Mouse (Mus musculus): ENCODE measurements around the gene Nuak2. TPM values are rescaled to one million over a fixed set of nuclear protein-coding genes. Genes with fewer than 3 reads are reported as not detected.
"Not testable (repeated sequence)": the region's sequence is repeated elsewhere in the genome, so short reads cannot be mapped to it uniquely, and the experiment has no call there.

The Nuak2 gene
- 22.3 and 38.0 TPM in 2 replicates for polyA plus RNA-seq (2014; fragmentation: Nextera tagmentation; extraction: Ambion mirVana)

DNA sequence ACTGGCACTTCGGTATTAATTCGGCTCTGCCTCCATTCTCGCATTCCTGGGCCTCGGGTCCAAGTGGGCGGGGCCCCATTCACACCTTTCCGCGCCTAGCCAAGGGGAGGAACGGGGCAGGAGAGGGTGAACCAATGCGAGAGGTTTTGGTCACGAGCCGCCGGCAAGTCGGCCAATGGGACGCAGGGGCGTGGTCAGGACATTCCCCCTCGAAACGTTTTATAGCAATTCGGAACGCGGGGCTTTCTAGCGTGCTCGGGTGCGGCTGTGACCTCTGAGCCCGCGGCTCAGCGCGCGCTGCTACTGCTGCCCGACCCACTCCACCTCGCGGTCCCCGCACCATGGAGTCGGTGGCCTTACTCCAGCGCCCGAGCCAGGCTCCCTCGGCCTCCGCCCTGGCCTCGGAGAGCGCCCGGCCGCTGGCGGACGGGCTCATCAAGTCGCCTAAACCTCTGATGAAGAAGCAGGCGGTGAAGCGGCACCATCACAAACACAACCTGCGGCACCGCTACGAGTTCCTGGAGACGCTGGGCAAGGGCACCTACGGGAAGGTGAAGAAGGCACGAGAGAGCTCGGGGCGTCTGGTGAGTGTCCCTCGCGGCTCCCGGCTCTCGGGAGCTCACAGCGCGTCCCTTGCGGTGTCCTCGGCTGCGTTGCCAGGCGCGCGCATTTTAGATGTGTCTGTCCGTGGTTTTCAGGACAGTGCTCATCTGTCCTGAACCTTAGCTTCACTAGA is at the start of gene Nuak2:
Nuak2 (plus strand) TSS at position 238 of the 736 bp plus-strand sequence.
- whole genome bisulfite sequencing: under 1% methylated on average over 67 of the region's 67 CpGs

DNA sequence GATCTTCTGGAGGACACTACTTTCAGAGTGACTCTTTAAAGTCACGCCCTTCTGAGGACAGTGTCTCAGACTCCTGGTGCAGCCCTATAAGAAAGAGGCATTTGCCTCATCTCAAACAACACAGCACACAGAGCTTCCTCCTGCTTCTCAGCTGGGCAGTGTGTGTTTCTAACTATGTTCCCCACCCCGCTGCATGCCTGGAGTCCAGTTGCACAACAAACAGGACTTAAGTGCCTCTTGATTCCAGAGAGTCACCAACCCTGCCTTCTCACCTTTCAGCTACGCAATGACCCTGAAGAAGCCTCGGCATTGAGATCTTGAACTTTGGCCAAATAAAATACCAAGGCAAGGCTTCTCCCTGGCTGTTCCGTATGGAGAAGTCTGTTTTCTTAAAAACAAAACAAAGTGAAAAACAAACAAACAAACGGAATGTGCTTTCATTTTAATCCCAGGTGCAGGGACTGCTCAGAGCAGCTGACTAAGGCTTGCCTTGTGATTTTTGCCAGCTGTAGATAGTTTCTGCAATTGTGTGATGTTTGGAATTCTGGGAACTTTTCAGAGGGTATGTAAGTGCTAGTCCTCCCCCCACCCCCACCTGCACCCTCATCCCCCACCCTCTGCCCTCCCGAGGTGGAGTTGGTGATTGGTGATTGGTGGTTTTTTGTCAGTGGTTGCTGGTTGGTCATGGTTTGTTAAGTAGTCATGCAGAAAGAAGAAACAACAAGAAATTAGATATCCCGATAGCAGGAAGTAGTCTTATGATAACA is 49.0 kb upstream of the Nuak2 start:
- H3K27me3 ChIP-seq (ENCODE audit: control insufficient read depth, insufficient read depth, low read length): no peaks in the 10 kb centered on the region
- ATAC-seq (ENCODE audit: low FRiP score, low TSS enrichment) (no peak), DNase-seq (no peak)
- H3K4me3 ChIP-seq (replicated peaks; ENCODE audit: low read depth, low read length): no peak overlapping the region
- H3K4me1 ChIP-seq (ENCODE audit: control insufficient read depth, insufficient read depth, low read length): peaks cover 8% of the 10 kb centered on the region
- H3K9me3 ChIP-seq (ENCODE audit: control insufficient read depth, low read length): no peaks in the 10 kb centered on the region
- H3K4me2 ChIP-seq (ENCODE audit: low read length): no peak overlapping the region
- H3K27ac ChIP-seq (replicated peaks; ENCODE audit: low read depth, low read length): no peak overlapping the region
- no peaks in the 10 kb centered on the region for H3K36me3 ChIP-seq (ENCODE audit: control insufficient read depth, insufficient read depth, low read length)
- no peak overlapping the region for H3K9ac ChIP-seq (replicated peaks; ENCODE audit: low read length)
- WGBS: 74% methylated on average over 8 of the region's 8 CpGs

More for the DNA sequence above, at the start of gene Nuak2:
- peak within 1 kb of the TSS; percentile 95 for H3K27ac ChIP-seq (replicated peaks; ENCODE audit: low read depth, low read length)
- H3K36me3 ChIP-seq (ENCODE audit: control insufficient read depth, insufficient read depth, low read length): no peaks in the 10 kb centered on the region
- H3K4me2 ChIP-seq (ENCODE audit: low read length): peak within 1 kb of the TSS; percentile 81
- H3K9ac ChIP-seq (replicated peaks; ENCODE audit: low read length): peak within 1 kb of the TSS; percentile 75
- ATAC-seq (ENCODE audit: low FRiP score, low TSS enrichment) (peak; percentile 86), DNase-seq (peak; percentile 95)
- no peaks in the 10 kb centered on the region for H3K27me3 ChIP-seq (ENCODE audit: control insufficient read depth, insufficient read depth, low read length)
- H3K4me3 ChIP-seq (replicated peaks; ENCODE audit: low read depth, low read length): peak within 1 kb of the TSS; percentile 83
- H3K4me1 ChIP-seq (ENCODE audit: control insufficient read depth, insufficient read depth, low read length): peaks cover 48% of the 10 kb centered on the region
- no peaks in the 10 kb centered on the region for H3K9me3 ChIP-seq (ENCODE audit: control insufficient read depth, low read length)

DNA sequence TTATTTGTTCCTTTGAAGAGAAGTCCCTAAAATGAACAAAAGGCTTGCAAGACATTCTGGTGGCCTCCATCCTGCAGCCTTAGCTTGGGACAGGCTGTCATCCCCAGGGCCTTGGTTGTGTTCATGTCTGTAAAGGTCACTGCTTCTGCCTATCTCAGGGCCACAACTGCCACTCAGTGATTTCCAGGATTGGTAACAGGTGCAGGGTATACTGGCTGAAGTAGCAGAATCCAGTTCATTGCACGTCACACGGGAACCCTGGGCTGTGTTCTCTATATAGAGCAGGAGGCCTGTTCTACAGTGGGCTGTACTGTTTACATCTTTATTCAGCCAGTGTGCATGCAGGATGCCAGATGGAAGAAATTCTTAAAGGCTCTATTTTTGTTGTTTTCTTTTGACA is 48.0 kb upstream of the Nuak2 start:
- no peak overlapping the region for H3K4me3 ChIP-seq (replicated peaks; ENCODE audit: low read depth, low read length)
- H3K4me1 ChIP-seq (ENCODE audit: control insufficient read depth, insufficient read depth, low read length): peaks cover 8% of the 10 kb centered on the region
- no peak for DNase-seq
- H3K27me3 ChIP-seq (ENCODE audit: control insufficient read depth, insufficient read depth, low read length): no peaks in the 10 kb centered on the region
- ATAC-seq (ENCODE audit: low FRiP score, low TSS enrichment): no peak
- H3K9ac ChIP-seq (replicated peaks; ENCODE audit: low read length): no peak overlapping the region
- H3K36me3 ChIP-seq (ENCODE audit: control insufficient read depth, insufficient read depth, low read length): no peaks in the 10 kb centered on the region
- 72% methylated on average over 2 of the region's 2 CpGs for WGBS
- no peaks in the 10 kb centered on the region for H3K9me3 ChIP-seq (ENCODE audit: control insufficient read depth, low read length)
- H3K4me2 ChIP-seq (ENCODE audit: low read length): no peak overlapping the region
- H3K27ac ChIP-seq (replicated peaks; ENCODE audit: low read depth, low read length): no peak overlapping the region

DNA sequence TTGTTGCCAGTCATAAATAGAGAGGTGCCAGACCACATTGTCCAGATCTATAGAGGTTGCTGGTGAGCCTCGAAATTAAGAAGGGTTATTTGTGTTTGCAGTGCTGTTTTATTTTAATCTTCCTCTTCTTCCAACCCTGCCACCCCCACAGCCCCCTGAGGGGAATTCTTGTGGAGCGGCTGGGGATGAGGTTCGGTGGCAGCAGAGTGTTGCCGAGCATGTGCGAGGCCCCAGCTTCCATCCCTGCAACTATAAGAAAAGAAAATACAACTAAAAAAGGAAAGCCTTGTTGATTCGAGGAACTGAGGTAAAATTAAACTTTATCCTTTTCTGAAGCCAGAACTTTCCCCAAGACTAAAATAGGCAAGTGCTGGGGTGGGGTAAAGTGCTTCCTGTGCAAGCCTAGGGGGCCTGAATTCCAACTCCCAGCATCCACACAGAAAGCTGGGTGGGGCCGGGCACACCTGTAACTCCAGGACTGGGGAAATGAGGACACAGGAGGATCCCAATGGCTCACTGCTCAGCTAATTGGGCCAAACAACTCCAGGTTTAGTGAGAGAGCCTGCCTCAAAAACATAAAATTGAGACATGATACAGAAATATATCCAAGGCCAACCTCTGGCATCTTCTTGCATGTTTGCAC is 47.4 kb upstream of the Nuak2 start:
- no peak for DNase-seq

DNA sequence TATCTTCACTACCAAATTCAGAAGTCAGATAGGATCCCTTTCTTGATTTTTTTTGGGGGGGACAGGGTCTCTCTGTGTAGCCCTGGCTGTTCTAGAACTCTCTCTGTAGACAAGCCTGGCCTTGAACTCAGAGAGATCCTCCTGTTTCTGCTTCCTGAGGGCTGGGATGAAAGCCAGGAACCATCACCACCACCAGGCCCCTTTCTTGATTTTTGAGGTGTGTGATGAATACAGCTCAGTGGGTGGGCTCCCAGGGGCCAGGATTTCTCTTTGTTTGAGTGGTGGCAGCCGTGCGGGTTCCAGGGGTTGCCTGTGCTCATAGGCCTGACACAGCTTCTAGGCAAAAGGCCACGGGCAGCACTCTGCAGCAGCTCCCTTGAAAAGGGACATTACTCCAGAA is 44.7 kb upstream of the Nuak2 start:
- H3K36me3 ChIP-seq (ENCODE audit: control insufficient read depth, insufficient read depth, low read length): no peaks in the 10 kb centered on the region
- H3K9me3 ChIP-seq (ENCODE audit: control insufficient read depth, low read length): no peaks in the 10 kb centered on the region
- no peak for DNase-seq
- no peak overlapping the region for H3K9ac ChIP-seq (replicated peaks; ENCODE audit: low read length)
- WGBS: 48% methylated on average over 3 of the region's 3 CpGs
- no peak overlapping the region for H3K27ac ChIP-seq (replicated peaks; ENCODE audit: low read depth, low read length)
- no peaks in the 10 kb centered on the region for H3K27me3 ChIP-seq (ENCODE audit: control insufficient read depth, insufficient read depth, low read length)
- no peak overlapping the region for H3K4me2 ChIP-seq (ENCODE audit: low read length)
- H3K4me1 ChIP-seq (ENCODE audit: control insufficient read depth, insufficient read depth, low read length): peaks cover 8% of the 10 kb centered on the region
- no peak for ATAC-seq (ENCODE audit: low FRiP score, low TSS enrichment)
- no peak overlapping the region for H3K4me3 ChIP-seq (replicated peaks; ENCODE audit: low read depth, low read length)

More for the DNA sequence above, 47.4 kb upstream of the Nuak2 start:
- Histone ChIP-seq H3K27ac (replicated peaks; ENCODE audit: low read depth, low read length) (no peak overlapping the region), H3K27me3 (ENCODE audit: control insufficient read depth, insufficient read depth, low read length) (no peaks in the 10 kb centered on the region), H3K4me1 (ENCODE audit: control insufficient read depth, insufficient read depth, low read length) (peaks cover 8% of the 10 kb centered on the region), H3K9ac (replicated peaks; ENCODE audit: low read length) (no peak overlapping the region), H3K4me3 (replicated peaks; ENCODE audit: low read depth, low read length) (no peak overlapping the region), H3K4me2 (ENCODE audit: low read length) (no peak overlapping the region), H3K9me3 (ENCODE audit: control insufficient read depth, low read length) (no peaks in the 10 kb centered on the region), H3K36me3 (ENCODE audit: control insufficient read depth, insufficient read depth, low read length) (no peaks in the 10 kb centered on the region)
- no peak for ATAC-seq (ENCODE audit: low FRiP score, low TSS enrichment)
- 63% methylated on average over 7 of the region's 7 CpGs for WGBS

DNA sequence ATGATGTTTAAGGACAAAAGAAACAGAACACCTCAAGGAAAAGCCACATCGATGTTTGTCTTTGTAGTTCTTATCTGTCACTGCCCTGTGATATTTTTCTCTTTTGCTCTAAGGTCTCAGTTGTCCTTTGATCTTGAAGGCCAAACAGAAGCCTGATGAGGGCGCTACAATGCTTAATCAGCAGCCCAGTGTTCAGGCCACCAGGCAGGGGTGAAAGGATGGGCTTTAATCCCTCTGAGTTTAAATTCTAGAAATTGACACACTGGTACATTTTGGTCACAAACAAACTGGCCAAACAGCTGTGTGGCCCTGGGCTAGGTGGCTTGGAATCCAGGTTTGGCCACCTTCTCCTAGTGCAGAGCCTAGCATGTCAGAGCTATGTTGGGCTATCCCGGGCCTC is 39.2 kb upstream of the Nuak2 start:
- DNase-seq (no peak), ATAC-seq (ENCODE audit: low FRiP score, low TSS enrichment) (no peak)
- 78% methylated on average over 3 of the region's 3 CpGs for WGBS

DNA sequence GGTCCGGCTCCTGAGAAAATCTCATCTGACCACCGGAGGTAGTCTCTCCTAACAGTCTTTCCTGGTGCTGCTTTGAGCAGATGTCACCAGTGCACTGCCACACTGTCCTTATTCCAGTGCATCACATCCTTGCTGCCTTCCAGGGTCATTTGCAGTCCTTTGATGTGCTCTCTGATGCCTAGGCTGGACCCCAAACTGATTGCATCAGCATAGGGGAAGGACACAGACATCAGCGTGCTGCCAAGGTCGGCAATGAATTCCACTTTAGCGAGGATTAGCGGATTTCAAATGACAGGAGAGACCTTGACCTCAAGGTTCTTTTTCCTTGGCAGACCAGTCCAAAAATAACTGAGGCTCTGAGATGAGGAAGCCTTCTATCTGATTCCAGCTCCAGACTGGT is 38.8 kb upstream of the Nuak2 start:
- Histone ChIP-seq H3K36me3 (ENCODE audit: control insufficient read depth, insufficient read depth, low read length) (no peaks in the 10 kb centered on the region), H3K27ac (replicated peaks; ENCODE audit: low read depth, low read length) (no peak overlapping the region), H3K27me3 (ENCODE audit: control insufficient read depth, insufficient read depth, low read length) (no peaks in the 10 kb centered on the region), H3K9ac (replicated peaks; ENCODE audit: low read length) (no peak overlapping the region), H3K4me2 (ENCODE audit: low read length) (no peak overlapping the region), H3K4me3 (replicated peaks; ENCODE audit: low read depth, low read length) (no peak overlapping the region), H3K4me1 (ENCODE audit: control insufficient read depth, insufficient read depth, low read length) (peaks cover 11% of the 10 kb centered on the region), H3K9me3 (ENCODE audit: control insufficient read depth, low read length) (no peaks in the 10 kb centered on the region)
- WGBS: 67% methylated on average over 6 of the region's 6 CpGs
- no peak for ATAC-seq (ENCODE audit: low FRiP score, low TSS enrichment)
- DNase-seq: no peak

More for the DNA sequence above, 39.2 kb upstream of the Nuak2 start:
- Histone ChIP-seq H3K9me3 (ENCODE audit: control insufficient read depth, low read length) (no peaks in the 10 kb centered on the region), H3K4me2 (ENCODE audit: low read length) (no peak overlapping the region), H3K27ac (replicated peaks; ENCODE audit: low read depth, low read length) (no peak overlapping the region), H3K36me3 (ENCODE audit: control insufficient read depth, insufficient read depth, low read length) (no peaks in the 10 kb centered on the region), H3K4me1 (ENCODE audit: control insufficient read depth, insufficient read depth, low read length) (peaks cover 7% of the 10 kb centered on the region), H3K9ac (replicated peaks; ENCODE audit: low read length) (no peak overlapping the region), H3K27me3 (ENCODE audit: control insufficient read depth, insufficient read depth, low read length) (no peaks in the 10 kb centered on the region), H3K4me3 (replicated peaks; ENCODE audit: low read depth, low read length) (no peak overlapping the region)

DNA sequence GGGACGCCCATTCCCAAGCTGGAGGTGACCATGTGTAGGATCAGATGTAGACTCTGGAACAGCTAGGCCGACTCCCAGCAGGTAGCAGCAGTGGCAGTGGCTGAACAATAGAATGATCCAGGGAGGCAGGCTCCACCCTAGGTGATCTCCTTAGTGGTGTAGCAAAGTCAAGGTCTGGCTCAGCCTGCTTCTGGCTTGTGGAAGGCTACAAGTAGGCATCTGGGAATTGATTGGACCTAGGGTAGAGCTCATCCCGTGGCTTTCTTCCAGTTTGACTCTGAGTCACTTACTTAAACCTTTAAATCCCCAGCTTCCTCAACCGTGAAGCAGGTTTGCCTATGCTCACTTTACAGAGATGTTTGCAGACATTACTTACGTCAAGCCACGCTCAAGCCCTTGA is 35.3 kb upstream of the Nuak2 start:
- H3K4me2 ChIP-seq (ENCODE audit: low read length); H3K27me3 ChIP-seq (ENCODE audit: control insufficient read depth, insufficient read depth, low read length); H3K9ac ChIP-seq (replicated peaks; ENCODE audit: low read length); H3K9me3 ChIP-seq (ENCODE audit: control insufficient read depth, low read length); ATAC-seq (ENCODE audit: low FRiP score, low TSS enrichment); H3K4me3 ChIP-seq (replicated peaks; ENCODE audit: low read depth, low read length); H3K36me3 ChIP-seq (ENCODE audit: control insufficient read depth, insufficient read depth, low read length); H3K27ac ChIP-seq (replicated peaks; ENCODE audit: low read depth, low read length); DNase-seq: not testable (repeated sequence)
- WGBS: 71% methylated on average over 6 of the region's 6 CpGs
- H3K4me1 ChIP-seq (ENCODE audit: control insufficient read depth, insufficient read depth, low read length): peaks cover 32% of the 10 kb centered on the region
